In the genomic region with DNA sequence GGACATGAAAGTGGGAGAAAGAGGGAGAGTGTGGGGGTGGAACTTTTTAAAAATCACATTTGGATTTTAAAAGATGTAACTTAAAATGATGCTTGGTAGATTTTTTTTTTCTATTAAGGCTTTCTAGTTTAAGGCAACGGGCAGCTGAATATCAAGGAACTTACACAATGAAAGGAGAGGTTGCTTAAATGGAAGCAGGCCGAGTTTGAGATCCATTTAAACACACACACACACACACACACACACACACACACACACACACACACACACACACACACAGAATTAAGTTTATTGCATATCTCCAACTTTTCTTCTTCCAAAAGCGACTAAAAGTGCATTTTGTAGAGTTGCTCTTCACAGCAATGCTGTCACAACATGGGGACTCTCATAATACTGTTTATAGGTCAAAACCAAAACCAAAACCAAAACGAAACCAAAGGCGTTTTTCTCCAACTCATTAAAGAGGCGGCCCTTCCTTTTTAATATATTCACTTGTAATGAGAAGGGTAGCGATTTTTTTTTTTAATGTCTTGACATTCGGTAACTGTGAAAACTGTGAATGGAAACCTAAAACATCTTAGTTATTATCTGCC, we compare ENCODE assay signal across 8 mouse cellular contexts. TPM values are rescaled to one million over a fixed set of nuclear protein-coding genes. Genes with fewer than 3 reads are reported as not detected.
A peak's percentile ranks its signal among the peaks of the same experiment; 100 is the strongest.
DNase-seq lines count a peak whose midpoint lies in the region; ATAC-seq lines count a peak whose summit lies in the region.

No protein-coding gene starts in this region.

- H3K27me3 ChIP-seq in kidney, embryonic 16.5 days (ENCODE audit: insufficient read depth, low read length) = no peaks in the 10 kb centered on the region; the same call in 1 of the 2 replicates
- H3K27me3 ChIP-seq in hindbrain, embryonic 14.5 days (ENCODE audit: control insufficient read depth, insufficient read depth, low read length) = no peaks in the 10 kb centered on the region
- H3K27me3 ChIP-seq in midbrain, embryonic 16.5 days (ENCODE audit: control insufficient read depth, insufficient read depth, low read depth, low read length) = no peaks in the 10 kb centered on the region; the same call in 1 of the 2 replicates

- peak overlapping the region; percentile 84 for H3K4me3 ChIP-seq in kidney, embryonic 16.5 days (ENCODE audit: low read length)
- H3K4me3 ChIP-seq in brown adipose tissue, adult 24 weeks (ENCODE audit: insufficient read depth, low read depth, low read length) = peak overlapping the region; percentile 81
- H3K4me3 ChIP-seq in hindbrain, embryonic 14.5 days (replicated peaks; ENCODE audit: low read length) = peak overlapping the region; percentile 53
- peak overlapping the region; percentile 77 for H3K4me3 ChIP-seq in midbrain, embryonic 16.5 days (ENCODE audit: low read depth, low read length)

- H3K27ac ChIP-seq in kidney, embryonic 16.5 days (ENCODE audit: low read length) = peak overlapping the region; percentile 95; the same call in 1 of the 2 replicates
- peak overlapping the region; percentile 98 for H3K27ac ChIP-seq in brown adipose tissue, adult 24 weeks (replicated peaks; ENCODE audit: low read depth, low read length)
- no peak overlapping the region for H3K27ac ChIP-seq in hindbrain, embryonic 14.5 days
- H3K27ac ChIP-seq in midbrain, embryonic 16.5 days (ENCODE audit: low read length) = no peak overlapping the region

- peak overlapping the region; percentile 95 for H3K4me2 ChIP-seq in kidney, embryonic 16.5 days (replicated peaks; ENCODE audit: low read depth, low read length)
- H3K4me2 ChIP-seq in hindbrain, embryonic 14.5 days (replicated peaks) = peak overlapping the region; percentile 100
- H3K4me2 ChIP-seq in midbrain, embryonic 16.5 days (ENCODE audit: low read length) = peak overlapping the region; percentile 96

- no peak for DNase-seq in kidney, postnatal 10 days
- no peak for DNase-seq in hindbrain, embryonic 14.5 days (ENCODE audit: low spot score)
- DNase-seq in gastrocnemius, postnatal 4 days (ENCODE audit: low spot score in 2 of 2) = no peak
- DNase-seq in kidney, adult 8-10 months = no peak
- no peak for DNase-seq in right cerebral cortex, adult 18-20 months

- H3K4me1 ChIP-seq in kidney, embryonic 16.5 days (ENCODE audit: insufficient read depth, low read length) = peaks cover 4% of the 10 kb centered on the region; the same call in 1 of the 2 replicates
- no peaks in the 10 kb centered on the region for H3K4me1 ChIP-seq in brown adipose tissue, adult 24 weeks (ENCODE audit: control insufficient read depth, insufficient read depth, insufficient read length, low read length)
- H3K4me1 ChIP-seq in hindbrain, embryonic 14.5 days (replicated peaks; ENCODE audit: control insufficient read depth, insufficient read depth, low read length) = no peaks in the 10 kb centered on the region; the same call in 1 of the 2 replicates
- peaks cover 2% of the 10 kb centered on the region; the same call in 1 of the 2 replicates for H3K4me1 ChIP-seq in midbrain, embryonic 16.5 days (ENCODE audit: control insufficient read depth, insufficient read depth, low read length)

- no peaks in the 10 kb centered on the region for H3K9me3 ChIP-seq in kidney, embryonic 16.5 days (ENCODE audit: low read length)
- no peaks in the 10 kb centered on the region for H3K9me3 ChIP-seq in hindbrain, embryonic 14.5 days (ENCODE audit: control insufficient read depth, low read length)
- no peaks in the 10 kb centered on the region for H3K9me3 ChIP-seq in midbrain, embryonic 16.5 days (replicated peaks; ENCODE audit: control insufficient read depth, low read length, poor library complexity, severe bottlenecking)

- no peak for ATAC-seq in kidney, embryonic 16.5 days (ENCODE audit: low FRiP score, low TSS enrichment)
- ATAC-seq in hindbrain, embryonic 14.5 days (ENCODE audit: low FRiP score) = no peak
- no peak for ATAC-seq in midbrain, embryonic 16.5 days

- H3K9ac ChIP-seq in kidney, embryonic 16.5 days (replicated peaks; ENCODE audit: low read length) = peak overlapping the region; percentile 72
- peak overlapping the region; percentile 73; the same call in 1 of the 2 replicates for H3K9ac ChIP-seq in hindbrain, embryonic 14.5 days
- peak overlapping the region; percentile 95; the same call in 1 of the 2 replicates for H3K9ac ChIP-seq in midbrain, embryonic 16.5 days (ENCODE audit: low read depth, low read length)

- WGBS in kidney, embryonic 16.5 days = 19% methylated on average over 8 of the region's 8 CpGs
- WGBS in hindbrain, embryonic 14.5 days = 10% methylated on average over 8 of the region's 8 CpGs
- WGBS in midbrain, embryonic 16.5 days = 7% methylated on average over 8 of the region's 8 CpGs

- no peaks in the 10 kb centered on the region for H3K36me3 ChIP-seq in kidney, embryonic 16.5 days (ENCODE audit: insufficient read depth, low read length)
- H3K36me3 ChIP-seq in hindbrain, embryonic 14.5 days (replicated peaks; ENCODE audit: control insufficient read depth, insufficient read depth) = no peaks in the 10 kb centered on the region
- no peaks in the 10 kb centered on the region for H3K36me3 ChIP-seq in midbrain, embryonic 16.5 days (ENCODE audit: control insufficient read depth, insufficient read depth, low read length)

RNA-seq across cellular contexts. Expression of gene Hivep2, which starts 1.9 kb away (rescaled TPM):
- 4.6 and 4.8 TPM in 2 replicates for polyA plus RNA-seq in kidney, embryonic 16.5 days (2015; fragmentation: Nextera tagmentation; extraction: Ambion mirVana)
- 11.9 and 12.6 TPM in 2 replicates for polyA plus RNA-seq in brown adipose tissue, adult 24 weeks (2012; ENCODE audit: insufficient read depth, insufficient read length, missing spikeins)
- 17.0 and 20.9 TPM in 2 replicates for polyA plus RNA-seq in hindbrain, embryonic 14.5 days (2014; fragmentation: Nextera tagmentation; extraction: Ambion mirVana)
- 10.7 and 11.0 TPM in 2 replicates for polyA plus RNA-seq in midbrain, embryonic 16.5 days (2015; fragmentation: Nextera tagmentation; extraction: Ambion mirVana)
- total RNA-seq in gastrocnemius, postnatal 4 days (2021) = 10 to 100 TPM; 58.4 to 64.3 TPM

Comparison
In these comparisons a context has a peak if more than half of its experiments do, and no peak if none do; other contexts are left out.
1. H3K27ac ChIP-seq: peak in kidney, embryonic 16.5 days (single experiment) and brown adipose tissue, adult 24 weeks (single experiment); none in hindbrain, embryonic 14.5 days (single experiment) and midbrain, embryonic 16.5 days (single experiment).
2. Peak in every context shown above with its lines, with median percentiles within 50 percentile points of each other: H3K4me2 ChIP-seq, H3K4me3 ChIP-seq and H3K9ac ChIP-seq.